19 mouse cellular contexts compared by ENCODE assay signal in genomic region chr1:178748222-178748600, GRCm38 (mm10).
DNase-seq lines count a peak whose midpoint lies in the region; ATAC-seq and TF ChIP-seq lines count a peak whose summit lies in the region.
"Had no signal": no experiment of that assay in that cellular context is flagged by ENCODE, and none has a peak within 500 bp of the region (broad histone marks: within the 10 kb centered on the region; RNA-seq: fewer than 3 reads in every experiment).

No protein-coding gene starts in this region.

- H3K4me1 ChIP-seq in forebrain, embryonic 13.5 days, result peaks cover 19% of the 10 kb centered on the region
- peaks cover 7% of the 10 kb centered on the region for H3K4me1 ChIP-seq in forebrain, embryonic 10.5 days
- H3K4me1 ChIP-seq in midbrain, postnatal 0 days (ENCODE audit: insufficient read depth, low read length), result no peaks in the 10 kb centered on the region
- peaks cover 7% of the 10 kb centered on the region for H3K4me1 ChIP-seq in midbrain, embryonic 13.5 days (replicated peaks)
- peaks cover 41% of the 10 kb centered on the region for H3K4me1 ChIP-seq in limb, embryonic 10.5 days

- WGBS in forebrain, embryonic 13.5 days, result 54% methylated on average over 7 of the region's 7 CpGs
- 73% methylated on average over 7 of the region's 7 CpGs for WGBS in forebrain, embryonic 10.5 days
- 66% methylated on average over 7 of the region's 7 CpGs for WGBS in midbrain, postnatal 0 days
- WGBS in midbrain, embryonic 13.5 days, result 74% methylated on average over 7 of the region's 7 CpGs
- WGBS in limb, embryonic 10.5 days, result 50% methylated on average over 7 of the region's 7 CpGs

- no peaks in the 10 kb centered on the region for H3K36me3 ChIP-seq in forebrain, embryonic 13.5 days (ENCODE audit: poor library complexity, severe bottlenecking)
- no peaks in the 10 kb centered on the region for H3K36me3 ChIP-seq in forebrain, embryonic 10.5 days (replicated peaks)
- H3K36me3 ChIP-seq in midbrain, postnatal 0 days (ENCODE audit: insufficient read depth, low read length), result no peaks in the 10 kb centered on the region
- H3K36me3 ChIP-seq in midbrain, embryonic 13.5 days, result no peaks in the 10 kb centered on the region
- H3K36me3 ChIP-seq in limb, embryonic 10.5 days, result peaks cover 31% of the 10 kb centered on the region
- H3K36me3 ChIP-seq: neural tube, embryonic 13.5 days had no signal

- H3K9ac ChIP-seq in forebrain, embryonic 13.5 days, result no peak overlapping the region
- no peak overlapping the region for H3K9ac ChIP-seq in midbrain, postnatal 0 days (replicated peaks; ENCODE audit: low read length, poor library complexity, severe bottlenecking)
- no peak overlapping the region for H3K9ac ChIP-seq in midbrain, embryonic 13.5 days (replicated peaks)
- H3K9ac ChIP-seq: embryonic facial prominence, embryonic 13.5 days; liver, postnatal 0 days; neural tube, embryonic 13.5 days had no signal

- H3K27ac ChIP-seq in forebrain, embryonic 13.5 days, result no peak overlapping the region
- H3K27ac ChIP-seq in forebrain, embryonic 10.5 days, result no peak overlapping the region
- 0 out of 2 replicates have a peak overlapping the region, but pooled peaks have one; percentile 16 for H3K27ac ChIP-seq in layer of hippocampus, adult 2 months
- H3K27ac ChIP-seq in midbrain, postnatal 0 days (ENCODE audit: low read depth, low read length), result peak overlapping the region; percentile 32; the same call in 1 of the 2 replicates
- no peak overlapping the region for H3K27ac ChIP-seq in midbrain, embryonic 13.5 days
- H3K27ac ChIP-seq in limb, embryonic 10.5 days, result 0 out of 2 replicates have a peak overlapping the region, but pooled peaks have one; percentile 25
- H3K27ac ChIP-seq: embryonic facial prominence, embryonic 13.5 days; left cerebral cortex, adult 2 months; neural tube, embryonic 13.5 days had no signal

- peak; percentile 7; the same call in 1 of the 2 replicates for ATAC-seq in forebrain, embryonic 13.5 days
- no peak for ATAC-seq in midbrain, postnatal 0 days (ENCODE audit: low FRiP score)
- ATAC-seq in midbrain, embryonic 13.5 days, result no peak
- no peak for ATAC-seq in megakaryocyte-erythroid progenitor cell, adult 5-6 weeks (replicated peaks; ENCODE audit: low FRiP score, low TSS enrichment, poor library complexity, severe bottlenecking)
- ATAC-seq: inflammation-experienced regulatory T-cells, adult 6 months; liver, postnatal 0 days had no signal

- no peak for TF ChIP-seq CTCF in layer of hippocampus, adult 2 months (conservative IDR thresholded peaks at IDR 0.05)
- TF ChIP-seq CTCF in midbrain, postnatal 0 days (IDR thresholded peaks at IDR 0.05), result no peak

- no peaks in the 10 kb centered on the region for H3K9me3 ChIP-seq in forebrain, embryonic 13.5 days (replicated peaks)
- H3K9me3 ChIP-seq in forebrain, embryonic 10.5 days, result peaks cover 4% of the 10 kb centered on the region; the same call in 1 of the 2 replicates
- H3K9me3 ChIP-seq in midbrain, postnatal 0 days (ENCODE audit: low read length), result no peaks in the 10 kb centered on the region
- H3K9me3 ChIP-seq in midbrain, embryonic 13.5 days, result no peaks in the 10 kb centered on the region
- H3K9me3 ChIP-seq in limb, embryonic 10.5 days (replicated peaks), result no peaks in the 10 kb centered on the region
- H3K9me3 ChIP-seq: embryonic facial prominence, embryonic 13.5 days; neural tube, embryonic 13.5 days had no signal

- H3K4me3 ChIP-seq in forebrain, embryonic 13.5 days, result no peak overlapping the region
- no peak overlapping the region for H3K4me3 ChIP-seq in forebrain, embryonic 10.5 days
- H3K4me3 ChIP-seq in layer of hippocampus, adult 2 months, result no peak overlapping the region
- no peak overlapping the region for H3K4me3 ChIP-seq in midbrain, postnatal 0 days (ENCODE audit: low read depth, low read length)
- H3K4me3 ChIP-seq in midbrain, embryonic 13.5 days (replicated peaks), result no peak overlapping the region
- H3K4me3 ChIP-seq in limb, embryonic 10.5 days, result no peak overlapping the region
- H3K4me3 ChIP-seq: embryonic facial prominence, embryonic 13.5 days; left cerebral cortex, adult 2 months; neural tube, embryonic 13.5 days had no signal

- H3K4me2 ChIP-seq in forebrain, embryonic 13.5 days, result no peak overlapping the region
- H3K4me2 ChIP-seq in midbrain, postnatal 0 days (ENCODE audit: low read depth, low read length, poor library complexity, severe bottlenecking), result no peak overlapping the region
- no peak overlapping the region for H3K4me2 ChIP-seq in midbrain, embryonic 13.5 days (replicated peaks)
- H3K4me2 ChIP-seq: embryonic facial prominence, embryonic 13.5 days; heart, embryonic 11.5 days; neural tube, embryonic 13.5 days had no signal

- 0 out of 2 replicates have a peak, but pooled peaks cover 3% of the 10 kb centered on the region for H3K27me3 ChIP-seq in forebrain, embryonic 13.5 days
- no peaks in the 10 kb centered on the region for H3K27me3 ChIP-seq in forebrain, embryonic 10.5 days (ENCODE audit: poor library complexity, severe bottlenecking)
- H3K27me3 ChIP-seq in midbrain, postnatal 0 days (ENCODE audit: insufficient read depth, low read length), result no peaks in the 10 kb centered on the region
- H3K27me3 ChIP-seq in midbrain, embryonic 13.5 days, result peaks cover 16% of the 10 kb centered on the region
- H3K27me3 ChIP-seq in limb, embryonic 10.5 days (ENCODE audit: low read depth, poor library complexity, severe bottlenecking), result no peaks in the 10 kb centered on the region
- H3K27me3 ChIP-seq: embryonic facial prominence, embryonic 13.5 days; neural tube, embryonic 13.5 days had no signal

- DNase-seq in forebrain, embryonic 10.5 days (ENCODE audit: extremely low spot score, low spot score), result no peak
- DNase-seq in layer of hippocampus, adult 2 months (ENCODE audit: low spot score in 2 of 2), result no peak
- DNase-seq in layer of hippocampus, adult 11-12 months (ENCODE audit: low spot score), result no peak
- no peak for DNase-seq in midbrain, postnatal 0 days (ENCODE audit: low spot score)
- DNase-seq in limb, embryonic 10.5 days (ENCODE audit: low spot score), result no peak
- DNase-seq: gastrocnemius, postnatal 36 days; heart, postnatal 14 days; kidney, adult 8-10 months; kidney, postnatal 14 days; liver, postnatal 0 days; right cerebral cortex, adult 18-20 months had no signal

Comparison
In these comparisons a context has a peak if more than half of its experiments do, and no peak if none do; other contexts are left out.
1. H3K27ac ChIP-seq: peak in layer of hippocampus, adult 2 months (single experiment), midbrain, postnatal 0 days (single experiment) and limb, embryonic 10.5 days (single experiment); none in forebrain, embryonic 13.5 days (single experiment), forebrain, embryonic 10.5 days (single experiment) and midbrain, embryonic 13.5 days (single experiment).